Mouse (Mus musculus): ENCODE data around the gene Mrpl38. TPM values are rescaled to one million over a fixed set of nuclear protein-coding genes. Genes with fewer than 3 reads are reported as not detected.

Mrpl38 gene
- polyA plus RNA-seq, 1 experiment from 2014 or later: 89.0 TPM

- H3K9me3 ChIP-seq: no peaks in the 10 kb centered on the region
- H3K4me2 ChIP-seq: peak overlapping the region; percentile 59
- H3K9ac ChIP-seq: no peak overlapping the region
- 21% methylated on average over 13 of the region's 14 CpGs for WGBS
- H3K27ac ChIP-seq (replicated peaks): no peak overlapping the region
- no peak for ATAC-seq (ENCODE audit: low FRiP score, low read depth)
- no peaks in the 10 kb centered on the region for H3K36me3 ChIP-seq
- H3K27me3 ChIP-seq: peaks cover 62% of the 10 kb centered on the region
- no peak overlapping the region for H3K4me3 ChIP-seq
- H3K4me1 ChIP-seq (replicated peaks): peaks cover 51% of the 10 kb centered on the region
Observed at GRCm38 (mm10) chr11:116106963-116107776, 31.5 kb downstream of the Mrpl38 start.

- no peak for ATAC-seq (ENCODE audit: low FRiP score, low read depth)
- H3K9ac ChIP-seq: no peak overlapping the region
- WGBS: 26% methylated on average over 32 of the region's 32 CpGs
- no peak overlapping the region for H3K27ac ChIP-seq (replicated peaks)
- no peaks in the 10 kb centered on the region for H3K36me3 ChIP-seq
- H3K4me3 ChIP-seq: no peak overlapping the region
- H3K27me3 ChIP-seq: peaks cover 54% of the 10 kb centered on the region
- H3K9me3 ChIP-seq: no peaks in the 10 kb centered on the region
- peak overlapping the region; percentile 18; the same call in 1 of the 2 replicates for H3K4me2 ChIP-seq
- H3K4me1 ChIP-seq (replicated peaks): peaks cover 55% of the 10 kb centered on the region
Observed at GRCm38 (mm10) chr11:116106154-116106962, 32.3 kb downstream of the Mrpl38 start.

- Histone ChIP-seq H3K4me1 (replicated peaks) (peaks cover 51% of the 10 kb centered on the region), H3K9ac (no peak overlapping the region), H3K27me3 (peaks cover 41% of the 10 kb centered on the region), H3K36me3 (no peaks in the 10 kb centered on the region), H3K4me2 (no peak overlapping the region), H3K4me3 (no peak overlapping the region), H3K27ac (replicated peaks) (no peak overlapping the region), H3K9me3 (no peaks in the 10 kb centered on the region)
- 91% methylated on average over 2 of the region's 2 CpGs for WGBS
- no peak for ATAC-seq (ENCODE audit: low FRiP score, low read depth)
Observed at GRCm38 (mm10) chr11:116105065-116105464, 33.6 kb downstream of the Mrpl38 start.

GRCm38 (mm10) chr11:116104006-116104646, 34.5 kb downstream of the Mrpl38 start:
- Histone ChIP-seq H3K4me3 (no peak overlapping the region), H3K27me3 (peaks cover 31% of the 10 kb centered on the region), H3K4me1 (replicated peaks) (peaks cover 42% of the 10 kb centered on the region), H3K9me3 (no peaks in the 10 kb centered on the region), H3K4me2 (no peak overlapping the region), H3K9ac (no peak overlapping the region), H3K27ac (replicated peaks) (peak overlapping the region; percentile 67), H3K36me3 (no peaks in the 10 kb centered on the region)
- WGBS: 37% methylated on average over 14 of the region's 14 CpGs
- peak; percentile 39; the same call in 1 of the 2 replicates for ATAC-seq (ENCODE audit: low FRiP score, low read depth)

- H3K4me3 ChIP-seq: no peak overlapping the region
- 75% methylated on average over 12 of the region's 12 CpGs for WGBS
- H3K27ac ChIP-seq (replicated peaks): peak overlapping the region; percentile 67
- peaks cover 26% of the 10 kb centered on the region for H3K27me3 ChIP-seq
- no peaks in the 10 kb centered on the region for H3K9me3 ChIP-seq
- no peaks in the 10 kb centered on the region for H3K36me3 ChIP-seq
- ATAC-seq (ENCODE audit: low FRiP score, low read depth): no peak
- H3K4me1 ChIP-seq (replicated peaks): peaks cover 38% of the 10 kb centered on the region
- no peak overlapping the region for H3K9ac ChIP-seq
- no peak overlapping the region for H3K4me2 ChIP-seq
Observed at GRCm38 (mm10) chr11:116103572-116103971, 35.1 kb downstream of the Mrpl38 start.

- WGBS: 54% methylated on average over 3 of the region's 4 CpGs
- H3K4me3 ChIP-seq: no peak overlapping the region
Observed at GRCm38 (mm10) chr11:116102472-116102871, 36.2 kb downstream of the Mrpl38 start.

GRCm38 (mm10) chr11:116101931-116102381, 36.7 kb downstream of the Mrpl38 start:
- peak overlapping the region; percentile 79 for H3K27ac ChIP-seq (replicated peaks)
- peak; percentile 87 for ATAC-seq (ENCODE audit: low FRiP score, low read depth)
- no peaks in the 10 kb centered on the region for H3K36me3 ChIP-seq
- peak overlapping the region; percentile 19; the same call in 1 of the 2 replicates for H3K4me2 ChIP-seq
- peaks cover 29% of the 10 kb centered on the region for H3K4me1 ChIP-seq (replicated peaks)
- WGBS: 27% methylated on average over 10 of the region's 11 CpGs
- H3K4me3 ChIP-seq: no peak overlapping the region
- H3K27me3 ChIP-seq: peaks cover 10% of the 10 kb centered on the region
- no peak overlapping the region for H3K9ac ChIP-seq
- no peaks in the 10 kb centered on the region for H3K9me3 ChIP-seq

More at GRCm38 (mm10) chr11:116102472-116102871, 36.2 kb downstream of the Mrpl38 start:
- no peak overlapping the region for H3K9ac ChIP-seq
- peak overlapping the region; percentile 79 for H3K27ac ChIP-seq (replicated peaks)
- peak overlapping the region; percentile 19; the same call in 1 of the 2 replicates for H3K4me2 ChIP-seq
- ATAC-seq (ENCODE audit: low FRiP score, low read depth): no peak
- no peaks in the 10 kb centered on the region for H3K9me3 ChIP-seq
- peaks cover 32% of the 10 kb centered on the region for H3K4me1 ChIP-seq (replicated peaks)
- peaks cover 15% of the 10 kb centered on the region for H3K27me3 ChIP-seq
- no peaks in the 10 kb centered on the region for H3K36me3 ChIP-seq

- no peaks in the 10 kb centered on the region for H3K36me3 ChIP-seq
- no peak overlapping the region for H3K4me3 ChIP-seq
- no peak overlapping the region for H3K4me2 ChIP-seq
- ATAC-seq (ENCODE audit: low FRiP score, low read depth): no peak
- 82% methylated on average over 7 of the region's 7 CpGs for WGBS
- H3K4me1 ChIP-seq (replicated peaks): peaks cover 25% of the 10 kb centered on the region
- no peaks in the 10 kb centered on the region; the same call in 1 of the 2 replicates for H3K27me3 ChIP-seq
- H3K27ac ChIP-seq (replicated peaks): peak overlapping the region; percentile 79
- H3K9ac ChIP-seq: no peak overlapping the region
- H3K9me3 ChIP-seq: no peaks in the 10 kb centered on the region
Observed at GRCm38 (mm10) chr11:116100839-116101238, 37.8 kb downstream of the Mrpl38 start.

- no peaks in the 10 kb centered on the region for H3K9me3 ChIP-seq
- no peak overlapping the region for H3K4me2 ChIP-seq
Observed at GRCm38 (mm10) chr11:116100385-116100784, 38.3 kb downstream of the Mrpl38 start.

GRCm38 (mm10) chr11:116099462-116099861, 39.2 kb downstream of the Mrpl38 start:
- 90% methylated on average over 6 of the region's 6 CpGs for WGBS
- Histone ChIP-seq H3K4me2 (no peak overlapping the region), H3K4me3 (no peak overlapping the region), H3K27me3 (no peaks in the 10 kb centered on the region), H3K27ac (replicated peaks) (no peak overlapping the region), H3K9ac (no peak overlapping the region), H3K4me1 (replicated peaks) (peaks cover 23% of the 10 kb centered on the region), H3K9me3 (no peaks in the 10 kb centered on the region), H3K36me3 (no peaks in the 10 kb centered on the region)
- ATAC-seq (ENCODE audit: low FRiP score, low read depth): no peak

More at GRCm38 (mm10) chr11:116100385-116100784, 38.3 kb downstream of the Mrpl38 start:
- no peak overlapping the region for H3K27ac ChIP-seq (replicated peaks)
- 81% methylated on average over 6 of the region's 6 CpGs for WGBS
- H3K4me3 ChIP-seq: no peak overlapping the region
- H3K27me3 ChIP-seq: no peaks in the 10 kb centered on the region; the same call in 1 of the 2 replicates
- peaks cover 25% of the 10 kb centered on the region for H3K4me1 ChIP-seq (replicated peaks)
- H3K36me3 ChIP-seq: no peaks in the 10 kb centered on the region
- ATAC-seq (ENCODE audit: low FRiP score, low read depth): no peak
- no peak overlapping the region for H3K9ac ChIP-seq

GRCm38 (mm10) chr11:116098711-116099460, 39.8 kb downstream of the Mrpl38 start:
- WGBS: 75% methylated on average over 14 of the region's 14 CpGs
- H3K4me3 ChIP-seq: no peak overlapping the region
- H3K4me1 ChIP-seq (replicated peaks): peaks cover 17% of the 10 kb centered on the region
- no peaks in the 10 kb centered on the region for H3K27me3 ChIP-seq
- ATAC-seq (ENCODE audit: low FRiP score, low read depth): no peak
- no peak overlapping the region for H3K27ac ChIP-seq (replicated peaks)
- no peaks in the 10 kb centered on the region for H3K9me3 ChIP-seq
- H3K36me3 ChIP-seq: no peaks in the 10 kb centered on the region
- H3K9ac ChIP-seq: no peak overlapping the region
- H3K4me2 ChIP-seq: no peak overlapping the region

All from hindbrain, embryonic 15.5 days (tissue).